Mouse (Mus musculus) liver, embryonic 15.5 days (tissue): ENCODE measurements around the gene Mindy1. TPM values are rescaled to one million over a fixed set of nuclear protein-coding genes. Genes with fewer than 3 reads are reported as not detected.

Experiments
- ATAC-seq: fragments of 200-750 bp; cut with Nextera tagmentation; 2 replicates; pipeline ENCODE4 v1.8.0; 2017; ENCODE audit warnings: moderate number of reproducible peaks, mild to moderate bottlenecking, moderate library complexity; ENCODE audit not compliant: insufficient read depth
- H3K27ac ChIP-seq: fragments of 300-500 bp; sonication (generic); replicated peaks from 2 replicates; pipeline ENCODE4 v1.5.1; 2015; ENCODE audit warnings: mild to moderate bottlenecking, inconsistent platforms
- H3K27me3 ChIP-seq: fragments of 300-500 bp; sonication (generic); 2 replicates; pipeline ENCODE4 v1.6.1; 2015; ENCODE audit warnings: mild to moderate bottlenecking, inconsistent platforms
- H3K36me3 ChIP-seq: fragments of 300-500 bp; sonication (generic); replicated peaks from 2 replicates; pipeline ENCODE4 v1.6.1; 2015; ENCODE audit warnings: moderate library complexity, mild to moderate bottlenecking, inconsistent platforms
- H3K4me1 ChIP-seq: fragments of 300-500 bp; sonication (generic); replicated peaks from 2 replicates; pipeline ENCODE4 v1.6.1; 2015; ENCODE audit warnings: inconsistent platforms
- H3K4me2 ChIP-seq: fragments of 300-500 bp; sonication (generic); 2 replicates; pipeline ENCODE4 v1.6.1; 2015; ENCODE audit warnings: moderate library complexity, mild to moderate bottlenecking, inconsistent platforms
- H3K4me3 ChIP-seq: fragments of 300-500 bp; sonication (generic); replicated peaks from 2 replicates; pipeline ENCODE4 v1.5.1; 2015; ENCODE audit warnings: mild to moderate bottlenecking, inconsistent platforms
- H3K9ac ChIP-seq: fragments of 300-500 bp; sonication (generic); 2 replicates; pipeline ENCODE4 v1.6.1; 2015; ENCODE audit warnings: moderate library complexity, mild to moderate bottlenecking, inconsistent platforms
- H3K9me3 ChIP-seq: fragments of 300-500 bp; sonication (generic); replicated peaks from 2 replicates; pipeline ENCODE4 v1.6.1; 2016; ENCODE audit warnings: inconsistent platforms
- WGBS: fragments of 180-500 bp; shearing (Covaris S2); methylation state at CpG from one replicate; pipeline ENCODE4 v1.1.7; 2015; ENCODE audit warnings: mixed read lengths; ENCODE audit not compliant: insufficient replicate concordance; 5-methylcytosine and 5-hydroxymethylcytosine counted together
- polyA plus RNA-seq: library from polyadenylated mRNA; unstranded; fragments of >200 nt; fragmentation: Nextera tagmentation; extraction: Ambion mirVana; gene quantifications from 2 replicates; pipeline ENCODE4 v1.2.1, GENCODE M21; 2015

The Mindy1 gene
- polyA plus RNA-seq, 1 experiment from 2014 or later, result 18.8 TPM

GRCm38 (mm10) chr3:95270766-95271364 is 10.3 kb upstream of the Mindy1 start:
- Histone ChIP-seq H3K9ac (no peak overlapping the region), H3K9me3 (no peaks in the 10 kb centered on the region), H3K4me1 (peaks cover 26% of the 10 kb centered on the region), H3K27me3 (no peaks in the 10 kb centered on the region), H3K4me3 (no peak overlapping the region), H3K27ac (no peak overlapping the region), H3K36me3 (peaks cover 20% of the 10 kb centered on the region), H3K4me2 (no peak overlapping the region)
- no peak for ATAC-seq
- 82% methylated on average over 12 of the region's 12 CpGs for WGBS

- 86% methylated on average over 5 of the region's 5 CpGs for WGBS
- Histone ChIP-seq H3K9ac (no peak overlapping the region), H3K27ac (no peak overlapping the region), H3K9me3 (no peaks in the 10 kb centered on the region), H3K4me1 (peaks cover 48% of the 10 kb centered on the region), H3K27me3 (no peaks in the 10 kb centered on the region), H3K4me3 (no peak overlapping the region), H3K36me3 (0 out of 2 replicates have a peak, but pooled peaks cover 3% of the 10 kb centered on the region), H3K4me2 (no peak overlapping the region)
- no peak for ATAC-seq
Measured at GRCm38 (mm10) chr3:95273471-95273870, 7.7 kb upstream of the Mindy1 start.

GRCm38 (mm10) chr3:95274453-95274852 is 6.7 kb upstream of the Mindy1 start:
- H3K27me3 ChIP-seq, result no peaks in the 10 kb centered on the region
- H3K9me3 ChIP-seq, result no peaks in the 10 kb centered on the region
- H3K4me2 ChIP-seq, result no peak overlapping the region
- no peak overlapping the region for H3K9ac ChIP-seq
- no peak for ATAC-seq
- H3K4me3 ChIP-seq, result no peak overlapping the region
- 81% methylated on average over 4 of the region's 4 CpGs for WGBS
- H3K36me3 ChIP-seq, result 0 out of 2 replicates have a peak, but pooled peaks cover 3% of the 10 kb centered on the region
- H3K4me1 ChIP-seq, result peaks cover 53% of the 10 kb centered on the region
- no peak overlapping the region for H3K27ac ChIP-seq

GRCm38 (mm10) chr3:95275161-95275560 is 6.0 kb upstream of the Mindy1 start:
- Histone ChIP-seq H3K4me1 (peaks cover 59% of the 10 kb centered on the region), H3K4me2 (no peak overlapping the region), H3K36me3 (0 out of 2 replicates have a peak, but pooled peaks cover 3% of the 10 kb centered on the region), H3K9me3 (no peaks in the 10 kb centered on the region), H3K27ac (no peak overlapping the region; the same call in 1 of the 2 replicates), H3K4me3 (no peak overlapping the region), H3K27me3 (no peaks in the 10 kb centered on the region), H3K9ac (no peak overlapping the region)
- ATAC-seq, result no peak
- 50% methylated on average over 6 of the region's 6 CpGs for WGBS

GRCm38 (mm10) chr3:95276428-95276934 is 4.7 kb upstream of the Mindy1 start:
- Histone ChIP-seq H3K4me2 (no peak overlapping the region), H3K4me1 (peaks cover 71% of the 10 kb centered on the region), H3K9ac (no peak overlapping the region), H3K36me3 (0 out of 2 replicates have a peak, but pooled peaks cover 3% of the 10 kb centered on the region), H3K9me3 (no peaks in the 10 kb centered on the region), H3K4me3 (no peak overlapping the region), H3K27me3 (no peaks in the 10 kb centered on the region), H3K27ac (peak overlapping the region; percentile 48)
- no peak for ATAC-seq
- WGBS, result 35% methylated on average over 5 of the region's 5 CpGs

- H3K9ac ChIP-seq, result no peak overlapping the region
- H3K27ac ChIP-seq, result peak overlapping the region; percentile 48
- H3K27me3 ChIP-seq, result no peaks in the 10 kb centered on the region
- ATAC-seq, result no peak
- 73% methylated on average over 1 of the region's 1 CpGs for WGBS
- H3K9me3 ChIP-seq, result no peaks in the 10 kb centered on the region
- H3K4me1 ChIP-seq, result peaks cover 71% of the 10 kb centered on the region
- no peak overlapping the region for H3K4me3 ChIP-seq
- 0 out of 2 replicates have a peak, but pooled peaks cover 3% of the 10 kb centered on the region for H3K36me3 ChIP-seq
- H3K4me2 ChIP-seq, result no peak overlapping the region
Measured at GRCm38 (mm10) chr3:95277149-95277551, 4.0 kb upstream of the Mindy1 start.

GRCm38 (mm10) chr3:95280747-95281146 is 398 bp upstream of the Mindy1 start:
- H3K4me1 ChIP-seq, result peaks cover 82% of the 10 kb centered on the region
- 10% methylated on average over 8 of the region's 8 CpGs for WGBS

GRCm38 (mm10) chr3:95282381-95282864 is 1.3 kb downstream of the Mindy1 start:
- under 1% methylated on average over 11 of the region's 11 CpGs for WGBS
- Histone ChIP-seq H3K4me3 (peak overlapping the region; percentile 71), H3K4me1 (peaks cover 77% of the 10 kb centered on the region), H3K9me3 (no peaks in the 10 kb centered on the region), H3K36me3 (peaks cover 6% of the 10 kb centered on the region), H3K4me2 (peak overlapping the region; percentile 80), H3K27me3 (no peaks in the 10 kb centered on the region), H3K27ac (peak overlapping the region; percentile 99), H3K9ac (peak overlapping the region; percentile 82)
- peak; percentile 33 for ATAC-seq

More at GRCm38 (mm10) chr3:95280747-95281146, 398 bp upstream of the Mindy1 start:
- no peak for ATAC-seq
- peak overlapping the region; percentile 78 for H3K9ac ChIP-seq
- H3K36me3 ChIP-seq, result 0 out of 2 replicates have a peak, but pooled peaks cover 2% of the 10 kb centered on the region
- no peaks in the 10 kb centered on the region for H3K27me3 ChIP-seq
- peak overlapping the region; percentile 99 for H3K27ac ChIP-seq
- H3K9me3 ChIP-seq, result no peaks in the 10 kb centered on the region
- H3K4me2 ChIP-seq, result peak overlapping the region; percentile 80
- H3K4me3 ChIP-seq, result peak overlapping the region; percentile 71

GRCm38 (mm10) chr3:95282865-95283588 is 1.9 kb downstream of the Mindy1 start:
- peak; percentile 75 for ATAC-seq
- H3K4me1 ChIP-seq, result peaks cover 71% of the 10 kb centered on the region
- peaks cover 13% of the 10 kb centered on the region for H3K36me3 ChIP-seq
- H3K27ac ChIP-seq, result peak overlapping the region; percentile 99
- H3K9ac ChIP-seq, result peak overlapping the region; percentile 82
- H3K4me3 ChIP-seq, result peak overlapping the region; percentile 71
- no peaks in the 10 kb centered on the region for H3K27me3 ChIP-seq
- peak overlapping the region; percentile 80 for H3K4me2 ChIP-seq
- under 1% methylated on average over 51 of the region's 51 CpGs for WGBS
- no peaks in the 10 kb centered on the region for H3K9me3 ChIP-seq

- peak overlapping the region; percentile 80 for H3K4me2 ChIP-seq
- ATAC-seq, result no peak
- peak overlapping the region; percentile 71 for H3K4me3 ChIP-seq
- WGBS, result 2% methylated on average over 7 of the region's 7 CpGs
- H3K4me1 ChIP-seq, result peaks cover 66% of the 10 kb centered on the region
- H3K9ac ChIP-seq, result peak overlapping the region; percentile 82
- H3K36me3 ChIP-seq, result peaks cover 18% of the 10 kb centered on the region
- H3K27ac ChIP-seq, result peak overlapping the region; percentile 99
- H3K9me3 ChIP-seq, result no peaks in the 10 kb centered on the region
- no peaks in the 10 kb centered on the region for H3K27me3 ChIP-seq
Measured at GRCm38 (mm10) chr3:95283589-95283941, 2.4 kb downstream of the Mindy1 start.

- Histone ChIP-seq H3K9ac (peak overlapping the region; percentile 82), H3K4me3 (peak overlapping the region; percentile 71), H3K4me1 (peaks cover 61% of the 10 kb centered on the region), H3K36me3 (peaks cover 21% of the 10 kb centered on the region), H3K9me3 (no peaks in the 10 kb centered on the region), H3K4me2 (peak overlapping the region; percentile 80), H3K27ac (peak overlapping the region; percentile 99), H3K27me3 (no peaks in the 10 kb centered on the region)
- no peak for ATAC-seq
- WGBS, result 19% methylated on average over 1 of the region's 1 CpGs
Measured at GRCm38 (mm10) chr3:95284062-95284461, 2.9 kb downstream of the Mindy1 start.
